Mouse (Mus musculus) thymus, postnatal 4 days (tissue): Measurements from ENCODE around the gene Klhdc8b.

Experiments
- DNase-seq: peaks from one replicate; pipeline ENCODE4 v3.0.0; 2021

Klhdc8b gene

DNA sequence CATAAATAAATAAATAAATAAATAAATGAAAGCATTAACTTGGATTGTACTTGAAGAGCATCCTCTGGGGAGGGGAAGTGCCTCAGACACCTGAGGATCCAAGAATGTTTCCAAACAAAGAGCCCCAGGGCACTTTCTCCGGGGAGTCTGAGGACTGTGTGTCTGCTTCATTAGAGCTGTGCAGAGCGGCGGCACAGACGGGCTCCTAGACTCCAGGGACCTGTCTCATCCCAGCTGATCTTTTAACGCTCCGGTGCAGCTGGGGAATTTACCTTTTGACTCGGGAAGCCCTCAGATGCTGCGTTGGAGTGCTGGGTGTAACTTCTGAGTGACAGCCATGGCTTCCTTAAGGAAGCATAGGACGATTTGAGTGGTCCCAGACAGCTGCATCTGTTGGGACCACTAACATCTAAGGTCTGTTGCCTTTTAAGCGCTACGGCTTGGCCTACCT, at the start of gene Klhdc8b:
Gene Klhdc8b, minus strand, starts transcription at position 401 of the 451 bp plus-strand sequence.
- DNase-seq = no peak

- no peak for DNase-seq
These were observed 47.4 kb upstream of the Klhdc8b start for GRCm38 (mm10) chr9:108508776-108509175.

GRCm38 (mm10) chr9:108507619-108508434, 46.4 kb upstream of the Klhdc8b start, which contains the start of gene Qars:
Gene Qars (plus strand): TSS chr9:108507706.
- peak; percentile 96 for DNase-seq

GRCm38 (mm10) chr9:108506901-108507300, 45.5 kb upstream of the Klhdc8b start:
- no peak for DNase-seq

- no peak for DNase-seq
These were observed 38.6 kb upstream of the Klhdc8b start for GRCm38 (mm10) chr9:108499943-108500342.

DNA sequence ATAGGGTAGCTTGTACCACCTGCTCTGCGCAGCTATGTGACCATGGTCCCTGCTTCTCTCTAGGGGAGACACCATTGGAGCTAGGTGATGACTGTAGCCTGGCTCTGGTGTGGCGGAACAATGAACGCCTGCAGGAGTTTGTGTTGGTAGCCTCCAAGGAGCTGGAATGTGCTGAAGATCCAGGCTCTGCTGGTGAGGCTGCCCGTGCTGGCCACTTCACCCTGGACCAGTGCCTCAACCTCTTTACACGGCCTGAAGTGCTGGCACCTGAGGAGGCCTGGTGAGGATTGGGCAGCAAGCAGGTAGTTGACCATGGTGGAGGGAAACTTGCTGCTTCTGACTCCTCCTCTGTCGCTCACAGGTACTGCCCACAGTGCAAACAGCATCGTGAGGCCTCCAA, 37.9 kb upstream of the Klhdc8b start:
- no peak for DNase-seq

DNA sequence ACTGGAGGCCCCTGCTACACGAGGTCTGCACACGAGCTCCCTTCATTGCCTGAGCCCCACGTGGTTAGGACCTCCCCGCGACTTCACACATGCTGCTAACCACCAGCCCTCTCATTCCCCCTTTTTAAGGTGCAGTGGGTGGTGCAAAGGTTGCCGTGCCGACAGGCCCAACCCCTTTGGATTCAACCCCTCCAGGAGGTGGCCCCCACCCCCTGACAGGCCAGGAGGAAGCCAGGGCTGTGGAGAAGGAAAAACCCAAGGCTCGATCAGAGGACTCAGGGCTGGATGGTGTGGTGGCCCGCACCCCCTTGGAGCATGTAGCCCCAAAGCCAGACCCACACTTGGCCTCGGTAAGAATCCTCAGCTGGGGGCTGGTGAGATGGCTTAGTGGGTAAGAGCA, 33.5 kb upstream of the Klhdc8b start:
- DNase-seq = no peak

DNA sequence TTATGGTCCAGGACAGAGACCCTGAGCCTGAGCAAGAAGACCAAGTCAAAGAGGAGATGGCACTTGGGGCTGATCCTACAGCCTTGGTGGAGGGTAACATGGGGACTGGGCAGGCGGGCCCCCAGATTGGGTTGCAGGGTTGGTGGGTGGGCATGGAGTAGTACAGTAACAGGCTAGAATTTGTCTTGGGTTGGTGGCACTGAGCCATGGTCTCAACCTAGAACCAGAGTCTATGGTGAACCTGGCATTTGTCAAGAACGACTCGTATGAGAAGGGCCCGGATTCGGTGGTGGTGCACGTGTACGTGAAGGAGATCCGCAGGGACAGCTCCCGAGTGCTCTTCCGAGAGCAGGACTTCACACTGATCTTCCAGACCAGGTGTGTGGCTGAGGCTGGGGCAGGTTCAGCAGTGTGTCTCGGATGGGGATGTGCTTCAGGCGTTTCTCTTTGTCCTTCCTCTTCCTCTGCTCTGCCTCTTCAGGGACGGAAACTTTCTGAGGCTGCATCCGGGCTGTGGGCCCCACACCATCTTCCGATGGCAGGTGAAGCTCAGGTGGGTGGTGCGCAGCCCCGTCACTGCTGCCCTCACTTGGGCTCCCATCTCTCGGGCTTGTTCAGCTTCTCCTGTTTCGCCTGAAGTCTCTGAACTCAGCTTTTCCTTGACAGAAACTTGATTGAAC, 32.9 kb upstream of the Klhdc8b start:
- no peak for DNase-seq

DNA sequence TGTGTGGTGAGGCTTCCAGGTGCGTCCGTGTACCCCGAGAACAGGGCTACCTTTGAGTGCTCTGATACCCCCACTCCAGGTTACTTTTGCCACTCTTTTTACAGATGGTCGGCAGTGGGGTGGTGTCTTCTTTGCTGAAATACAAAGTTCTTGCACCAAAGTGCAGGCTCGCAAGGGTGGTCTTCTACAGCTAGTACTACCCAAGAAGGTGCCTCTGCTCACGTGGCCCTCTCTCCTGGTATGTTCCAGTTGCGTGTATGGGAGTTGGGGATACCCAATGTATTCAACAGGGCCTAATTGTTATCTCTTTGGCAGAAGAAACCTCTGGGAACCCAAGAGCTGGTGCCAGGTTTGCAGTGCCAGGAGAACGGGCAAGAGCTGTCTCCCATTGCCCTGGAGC, 31.9 kb upstream of the Klhdc8b start:
- DNase-seq = no peak

DNA sequence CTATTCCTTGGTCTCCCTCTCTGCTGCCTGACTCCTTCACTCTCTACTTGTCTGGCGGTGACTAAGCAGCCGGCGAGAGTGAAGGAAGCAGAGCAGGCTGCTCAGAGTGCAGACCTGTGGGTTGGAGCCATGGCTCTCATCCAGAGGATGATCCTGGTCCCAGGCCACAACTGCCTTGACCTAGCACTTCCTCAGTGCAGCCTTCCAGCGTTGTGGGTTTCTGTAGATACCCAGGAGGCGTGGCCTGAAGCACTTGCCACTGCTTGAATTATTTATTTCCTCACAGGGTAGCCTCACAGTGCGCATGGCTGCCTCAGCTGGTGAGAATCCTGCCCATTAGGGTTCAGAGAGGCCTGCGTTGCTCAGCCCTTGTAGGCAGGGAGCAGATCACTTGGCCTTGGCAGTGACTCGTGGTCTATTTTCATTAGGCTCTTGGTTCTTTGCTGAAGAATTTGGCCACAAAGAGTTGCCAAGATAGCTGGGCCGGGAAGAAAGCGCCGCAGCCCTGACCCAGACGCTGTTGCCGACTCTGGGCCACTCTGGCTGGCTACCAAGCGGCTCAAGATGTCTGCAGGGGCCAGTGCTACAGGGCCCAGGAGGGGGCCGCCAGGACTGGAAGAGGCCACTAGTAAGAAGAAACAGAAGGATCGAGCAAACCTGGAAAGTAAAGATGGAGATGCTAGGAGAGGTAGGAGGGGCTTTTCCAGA, 30.8 kb upstream of the Klhdc8b start:
- DNase-seq = no peak

DNA sequence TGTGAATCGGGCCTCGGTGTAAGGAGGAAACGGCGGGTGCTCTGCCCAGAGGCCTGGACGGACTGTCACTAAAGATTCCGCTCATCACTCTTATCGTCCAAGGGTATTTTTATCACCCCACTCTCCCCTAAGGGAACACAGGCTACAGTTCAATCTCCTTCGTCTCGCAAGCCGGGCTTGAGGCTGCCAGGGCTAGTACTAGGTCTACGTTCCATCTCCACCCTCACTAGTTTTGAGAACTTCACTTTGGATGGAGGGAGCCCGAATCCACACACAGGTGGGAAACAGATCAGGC, 29.9 kb upstream of the Klhdc8b start:
- no peak for DNase-seq

DNA sequence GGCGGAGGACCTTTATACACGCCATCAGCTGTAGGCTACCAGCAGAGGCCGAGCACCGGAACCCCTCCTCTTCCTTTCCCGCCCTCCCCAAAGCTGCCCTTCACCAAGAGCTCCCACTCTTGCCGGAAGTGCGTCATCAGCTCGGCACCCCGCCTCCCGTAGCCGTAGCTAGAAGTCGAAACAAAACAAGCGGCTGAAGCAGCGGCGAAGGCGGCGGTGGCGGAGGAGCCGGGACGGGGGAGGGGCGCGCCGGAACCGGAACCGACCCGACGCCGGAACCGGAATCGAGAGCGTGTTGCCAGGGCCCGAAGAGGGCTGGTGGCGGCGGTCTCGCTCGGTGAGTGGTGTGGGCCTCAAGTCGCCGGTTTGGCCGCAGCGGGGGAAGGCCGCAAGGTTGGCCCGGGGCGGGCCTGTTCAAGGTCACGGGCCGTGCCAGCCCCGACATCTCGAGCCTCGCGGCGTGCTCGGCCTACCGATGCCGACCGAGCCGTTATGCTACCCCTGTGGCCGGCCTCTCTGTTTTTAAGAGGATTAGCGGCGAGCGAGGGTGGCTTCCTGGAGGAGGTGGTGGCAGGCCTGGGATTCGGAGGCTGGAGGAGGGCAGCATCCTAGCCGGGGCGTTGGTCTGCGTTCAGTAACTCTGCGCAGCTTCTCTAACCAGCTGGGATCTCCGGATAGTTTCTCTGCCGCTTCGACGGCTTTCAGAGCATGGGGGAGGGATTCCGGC, 29.3 kb upstream of the Klhdc8b start, which contains the start of gene Usp19:
Gene Usp19, plus strand, starts transcription at position 44 of the 727 bp plus-strand sequence.
- peak; percentile 94 for DNase-seq

DNA sequence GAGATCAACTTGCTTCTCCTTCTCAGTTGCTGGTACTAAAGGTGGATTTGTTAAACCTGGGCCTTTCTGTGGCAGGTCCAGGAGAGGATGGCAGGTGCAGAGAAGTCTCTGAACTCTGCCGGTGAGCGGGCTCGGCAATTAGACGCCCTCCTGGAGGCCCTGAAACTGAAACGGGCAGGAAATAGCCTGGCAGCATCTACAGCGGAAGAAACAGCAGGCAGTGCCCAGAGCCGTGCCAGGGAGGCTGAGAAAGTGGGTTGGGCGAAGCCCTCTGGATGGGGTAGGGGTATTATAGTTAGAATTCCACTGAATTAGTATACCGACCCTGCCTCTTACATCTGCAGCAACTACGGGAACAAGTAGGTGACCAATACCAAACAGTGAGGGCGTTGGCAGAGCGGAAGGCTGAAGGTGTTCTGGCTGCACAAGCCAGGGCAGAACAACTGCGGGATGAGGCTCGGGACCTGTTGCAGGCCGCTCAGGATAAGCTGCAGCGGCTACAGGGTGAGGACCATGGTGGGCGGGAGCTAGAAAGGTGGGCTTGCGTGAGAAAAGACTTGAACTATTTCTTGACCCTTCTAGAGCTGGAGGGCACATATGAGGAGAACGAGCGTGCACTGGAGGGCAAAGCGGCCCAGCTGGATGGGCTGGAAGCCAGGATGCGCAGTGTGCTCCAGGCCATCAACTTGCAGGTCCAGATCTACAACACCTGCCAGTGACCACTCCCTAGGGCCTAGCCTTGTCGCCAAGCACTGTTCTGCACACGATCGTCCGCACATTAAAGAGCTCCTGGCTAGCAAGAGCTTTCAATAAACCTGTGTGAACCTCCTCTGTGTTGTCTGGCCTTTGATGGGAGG, 28.5 kb upstream of the Klhdc8b start:
- DNase-seq = peak; percentile 31

DNA sequence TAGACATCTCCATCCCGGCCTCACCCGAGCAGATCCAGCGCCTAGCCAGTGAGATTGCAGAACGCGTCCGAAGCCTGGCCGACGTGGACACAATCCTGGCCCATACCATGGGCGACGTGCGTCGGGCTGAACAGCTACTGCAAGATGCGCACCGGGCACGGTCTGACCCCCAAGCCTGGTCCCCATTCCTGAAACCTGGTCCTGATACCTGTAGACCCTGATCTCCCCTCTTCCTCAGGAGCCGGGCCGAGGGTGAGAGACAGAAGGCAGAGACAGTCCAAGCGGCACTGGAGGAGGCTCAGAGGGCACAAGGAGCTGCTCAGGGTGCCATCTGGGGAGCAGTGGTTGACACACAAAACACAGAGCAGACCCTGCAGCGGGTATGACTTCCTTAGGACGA, 27.8 kb upstream of the Klhdc8b start:
- peak; percentile 32 for DNase-seq

- no peak for DNase-seq
These were observed 27.0 kb upstream of the Klhdc8b start for GRCm38 (mm10) chr9:108488403-108488802.

DNA sequence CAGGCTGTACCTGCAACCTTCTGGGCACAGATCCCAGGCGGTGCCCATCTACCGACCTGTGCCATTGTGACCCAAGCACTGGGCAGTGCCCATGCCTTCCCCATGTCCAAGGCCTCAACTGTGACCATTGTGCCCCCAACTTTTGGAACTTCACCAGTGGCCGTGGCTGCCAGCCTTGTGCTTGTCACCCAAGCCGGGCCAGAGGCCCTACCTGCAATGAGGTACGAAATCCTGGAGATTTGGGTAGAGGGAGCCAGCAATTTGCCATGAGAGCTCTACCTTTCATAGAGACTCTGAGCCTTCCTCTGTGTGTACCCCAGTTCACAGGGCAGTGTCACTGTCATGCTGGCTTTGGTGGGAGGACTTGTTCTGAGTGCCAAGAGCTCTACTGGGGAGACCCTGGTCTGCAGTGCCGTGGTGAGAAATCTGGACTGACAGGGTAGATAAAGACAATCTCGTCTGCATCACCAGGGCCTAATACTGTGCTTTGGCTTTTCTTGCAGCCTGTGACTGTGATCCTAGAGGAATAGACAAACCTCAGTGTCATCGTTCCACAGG, 25.7 kb upstream of the Klhdc8b start:
- no peak for DNase-seq

DNA sequence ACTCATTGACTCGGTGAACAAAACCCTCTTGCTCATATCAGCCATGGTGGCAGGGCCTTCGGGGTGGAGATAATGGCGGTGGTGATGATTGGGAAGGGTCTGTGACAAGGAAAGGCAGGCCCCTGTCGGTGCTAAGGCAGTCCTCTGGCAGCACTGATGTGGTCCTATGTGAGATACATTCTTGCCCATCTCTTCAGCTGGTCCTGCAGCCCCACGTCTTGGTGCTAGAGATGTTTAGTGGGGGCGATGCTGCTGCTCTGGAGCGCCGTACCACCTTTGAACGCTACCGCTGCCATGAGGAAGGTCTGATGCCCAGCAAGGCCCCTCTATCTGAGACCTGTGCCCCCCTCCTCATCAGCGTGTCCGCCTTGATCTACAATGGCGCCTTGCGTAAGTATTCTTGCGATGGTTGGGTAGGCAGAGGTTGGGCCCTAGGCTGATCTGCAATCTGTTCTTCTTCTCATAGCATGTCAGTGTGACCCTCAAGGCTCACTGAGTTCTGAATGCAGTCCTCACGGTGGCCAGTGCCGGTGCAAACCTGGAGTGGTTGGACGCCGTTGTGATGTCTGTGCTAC, 24.0 kb upstream of the Klhdc8b start:
- DNase-seq = no peak

- DNase-seq = no peak
These were observed 22.6 kb upstream of the Klhdc8b start for GRCm38 (mm10) chr9:108484021-108484420.

DNA sequence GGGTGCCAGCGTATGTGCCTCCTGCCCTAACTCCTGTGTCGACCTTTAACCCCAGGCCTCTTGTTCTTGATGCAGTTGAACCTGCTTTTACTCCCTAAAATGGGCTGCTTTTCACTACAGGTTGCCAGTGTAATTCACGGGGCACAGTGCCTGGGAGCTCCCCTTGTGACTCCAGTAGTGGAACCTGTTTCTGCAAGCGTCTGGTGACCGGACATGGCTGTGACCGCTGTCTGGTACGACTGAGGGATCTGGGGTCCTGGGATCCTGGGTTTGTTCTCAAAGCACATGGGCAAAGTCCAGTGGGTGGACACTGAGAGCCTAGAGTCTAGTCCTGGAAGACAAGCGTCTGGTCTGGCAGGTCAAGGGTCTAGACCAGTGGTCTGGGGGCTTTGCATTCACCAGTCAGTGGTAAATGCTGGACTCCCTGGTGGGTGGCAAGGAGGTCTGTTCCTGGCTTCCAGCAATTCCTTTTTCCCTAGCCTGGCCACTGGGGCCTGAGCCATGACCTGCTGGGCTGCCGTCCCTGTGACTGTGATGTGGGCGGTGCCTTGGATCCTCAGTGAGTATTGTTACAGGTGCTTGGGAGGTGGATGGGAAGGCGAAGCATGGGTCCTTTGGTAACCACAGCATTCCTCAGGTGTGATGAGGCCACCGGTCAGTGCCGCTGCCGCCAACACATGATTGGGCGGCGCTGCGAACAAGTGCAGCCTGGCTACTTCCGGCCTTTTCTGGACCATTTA, 21.8 kb upstream of the Klhdc8b start:
- DNase-seq = no peak

DNA sequence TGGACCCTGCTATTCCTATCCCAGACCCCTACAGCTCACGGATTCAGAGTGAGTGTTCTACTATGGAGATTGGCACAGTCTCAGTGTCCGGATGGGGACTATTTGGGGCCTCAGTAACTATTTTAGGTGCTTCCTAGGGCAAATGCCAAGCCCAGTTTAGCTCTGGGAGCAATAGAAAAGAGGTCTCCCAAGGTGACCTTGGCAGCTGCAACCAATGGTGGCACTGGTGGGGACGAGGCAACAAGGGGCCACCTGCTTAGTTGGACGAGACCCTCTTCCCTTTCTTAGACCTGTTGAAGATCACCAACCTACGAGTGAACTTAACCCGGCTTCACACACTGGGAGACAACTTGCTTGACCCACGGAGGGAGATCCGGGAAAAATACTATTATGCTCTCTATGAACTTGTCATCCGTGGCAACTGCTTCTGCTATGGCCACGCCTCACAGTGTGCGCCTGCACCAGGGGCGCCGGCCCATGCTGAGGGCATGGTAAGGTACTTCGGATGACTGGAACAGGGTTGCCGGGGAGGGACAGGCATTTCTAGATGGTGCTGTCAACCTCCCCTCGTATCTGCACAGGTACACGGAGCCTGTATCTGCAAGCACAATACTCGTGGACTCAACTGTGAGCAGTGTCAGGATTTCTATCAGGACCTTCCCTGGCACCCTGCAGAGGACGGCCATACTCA, 20.3 kb upstream of the Klhdc8b start:
- DNase-seq = no peak
